Mouse (Mus musculus) heart, embryonic 14.5 days (tissue): ENCODE measurements around the gene Atp2c2. TPM values are rescaled to one million over a fixed set of nuclear protein-coding genes. Genes with fewer than 3 reads are reported as not detected.

Source experiments
- ATAC-seq: fragments of 200-750 bp; cut with Nextera tagmentation; 2 replicates; pipeline ENCODE4 v1.8.0; 2017; ENCODE audit warnings: low read depth, moderate TSS enrichment; ENCODE audit not compliant: insufficient number of reproducible peaks, insufficient read depth, low FRiP score
- H3K27ac ChIP-seq, 2 experiments: fragments of 200-500 bp in 1 of 2; fragments of 300-500 bp in 1 of 2; sonication (generic) in 1 of 2; replicated peaks in 1 of 2; 2 replicates each; pipeline ENCODE4 v1.5.1; 2012 to 2014; ENCODE audit warnings: low read depth in 2 of 2, low read length in 2 of 2, control low read depth in 1 of 2, mild to moderate bottlenecking in 1 of 2, mixed read lengths in 1 of 2; ENCODE audit not compliant: control insufficient read depth in 1 of 2, insufficient read depth in 1 of 2
- H3K27me3 ChIP-seq: fragments of 300-500 bp; sonication (generic); 2 replicates; pipeline ENCODE4 v1.6.1; 2014; ENCODE audit warnings: mild to moderate bottlenecking, low read length, control low read depth; ENCODE audit not compliant: control insufficient read depth, insufficient read depth
- H3K36me3 ChIP-seq: fragments of 300-500 bp; sonication (generic); 2 replicates; pipeline ENCODE4 v1.6.1; 2014; ENCODE audit warnings: mild to moderate bottlenecking, control low read depth, low read length, mixed read lengths; ENCODE audit not compliant: control insufficient read depth, insufficient read depth
- H3K4me1 ChIP-seq, 2 experiments: fragments of 200-500 bp in 1 of 2; fragments of 300-500 bp in 1 of 2; sonication (generic) in 1 of 2; 2 replicates each; pipeline ENCODE4 v1.6.1; 2012 to 2014; ENCODE audit warnings: low read length in 2 of 2, control low read depth in 1 of 2, mixed read lengths in 1 of 2; ENCODE audit not compliant: control insufficient read depth in 2 of 2, insufficient read depth in 2 of 2
- H3K4me2 ChIP-seq: fragments of 300-500 bp; sonication (generic); 2 replicates; pipeline ENCODE4 v1.6.1; 2014; ENCODE audit warnings: mild to moderate bottlenecking, low read length
- H3K4me3 ChIP-seq, 2 experiments: fragments of 200-500 bp in 1 of 2; fragments of 300-500 bp in 1 of 2; sonication (generic) in 1 of 2; 2 replicates each; pipeline ENCODE4 v1.5.1; 2012 to 2014; ENCODE audit warnings: low read length in 2 of 2, mild to moderate bottlenecking in 2 of 2, control low read depth in 1 of 2, low read depth in 1 of 2, moderate library complexity in 1 of 2; ENCODE audit not compliant: control insufficient read depth in 1 of 2, insufficient read depth in 1 of 2
- H3K9ac ChIP-seq: fragments of 300-500 bp; sonication (generic); 2 replicates; pipeline ENCODE4 v1.6.1; 2014; ENCODE audit warnings: mild to moderate bottlenecking, low read length
- H3K9me3 ChIP-seq: fragments of 300-500 bp; sonication (generic); 2 replicates; pipeline ENCODE4 v1.6.1; 2016; ENCODE audit warnings: low read length, control low read depth; ENCODE audit not compliant: control insufficient read depth
- WGBS: fragments of 180-500 bp; shearing (Covaris S2); extraction: QIAGEN DNeasy Blood & Tissue Kit; methylation state at CpG from one replicate; pipeline ENCODE4 v1.1.7; 2014; 5-methylcytosine and 5-hydroxymethylcytosine counted together
- polyA plus RNA-seq: library from polyadenylated mRNA; unstranded; fragments of >200 nt; fragmentation: Nextera tagmentation; extraction: Ambion mirVana; gene quantifications from 2 replicates; pipeline ENCODE4 v1.2.1, GENCODE M21; 2014

The Atp2c2 gene
- polyA plus RNA-seq, 1 experiment from 2014 or later = 0.43 TPM

DNA sequence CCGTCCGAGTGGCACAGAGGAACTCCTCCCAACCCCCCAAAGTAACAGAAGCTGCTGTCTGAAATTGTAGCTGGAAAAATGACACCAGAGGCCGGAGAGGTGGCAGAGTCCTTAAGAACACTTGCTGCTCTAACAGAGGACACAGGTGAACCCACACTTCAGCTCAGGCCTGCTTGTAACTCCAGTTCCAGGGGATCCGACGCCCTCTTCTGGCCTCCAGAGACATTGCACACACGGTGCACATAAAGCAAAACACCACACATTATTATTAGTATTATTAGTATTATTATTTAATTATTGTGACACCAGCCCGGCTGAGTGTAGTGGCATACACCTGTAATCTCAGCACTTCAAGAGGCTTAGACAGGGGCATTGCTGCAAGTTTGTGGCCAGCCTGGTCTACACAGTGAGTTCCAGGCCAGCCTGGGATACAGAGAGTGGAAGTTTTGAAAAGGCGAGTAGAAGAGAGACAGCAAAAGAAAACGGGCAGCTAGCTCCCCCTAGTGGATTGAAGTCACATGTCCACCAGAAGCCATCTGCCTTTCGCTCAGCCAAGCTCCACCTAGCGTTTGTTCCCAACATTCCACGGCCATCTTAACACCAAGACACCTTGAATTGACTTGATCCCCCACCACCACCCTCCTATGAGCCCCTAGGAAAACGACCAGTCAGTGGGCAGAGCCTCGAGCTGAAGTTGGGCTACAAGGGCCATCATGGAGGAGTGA lies 79.4 kb downstream of the Atp2c2 start:
- no peak overlapping the region for H3K9ac ChIP-seq
- H3K4me2 ChIP-seq = peak overlapping the region; percentile 91
- peak overlapping the region in 1 of 2 experiments; percentile 64; a peak in 1 of 4 replicates for H3K27ac ChIP-seq
- ATAC-seq = no peak
- WGBS = 22% methylated on average over 14 of the region's 14 CpGs
- no peaks in the 10 kb centered on the region for H3K9me3 ChIP-seq
- H3K36me3 ChIP-seq = no peaks in the 10 kb centered on the region
- H3K4me3 ChIP-seq = no peak overlapping the region
- peaks cover 17 to 22% of the 10 kb centered on the region in 2 experiments for H3K4me1 ChIP-seq
- no peaks in the 10 kb centered on the region for H3K27me3 ChIP-seq

DNA sequence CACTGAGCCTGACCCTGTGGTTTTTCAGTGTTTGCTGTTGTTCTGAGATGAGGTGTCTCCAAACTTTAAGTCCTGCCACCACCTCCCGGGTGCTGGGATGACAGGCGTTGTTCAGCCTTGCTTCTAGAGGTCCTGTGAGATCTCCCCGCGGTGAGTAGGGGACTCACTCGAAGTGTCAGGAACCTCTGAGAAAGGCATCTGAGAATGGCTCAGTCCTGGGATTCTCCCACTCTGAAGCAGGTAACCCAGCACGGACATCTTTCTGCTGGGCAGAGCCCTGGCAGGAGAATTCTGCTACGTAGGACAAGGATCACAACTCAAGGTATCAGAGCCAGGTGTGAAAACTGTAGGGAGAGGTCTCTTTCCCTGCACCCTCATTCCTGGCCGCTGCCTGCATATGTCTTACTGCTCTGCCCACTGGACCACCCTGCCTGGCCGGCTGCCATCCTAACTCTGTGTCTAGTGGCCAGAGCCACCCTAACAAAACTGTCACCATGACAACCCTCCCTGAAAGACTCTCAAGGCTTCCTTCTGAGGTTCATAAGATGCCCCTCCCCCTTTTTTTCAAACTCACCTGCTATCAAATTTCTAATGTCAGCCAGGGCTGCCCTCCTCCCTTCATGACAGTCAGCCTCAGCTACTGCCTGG lies 80.7 kb downstream of the Atp2c2 start:
- H3K27me3 ChIP-seq = no peaks in the 10 kb centered on the region
- H3K4me3 ChIP-seq = no peak overlapping the region
- WGBS = 76% methylated on average over 9 of the region's 9 CpGs
- no peaks in the 10 kb centered on the region for H3K36me3 ChIP-seq
- H3K9me3 ChIP-seq = no peaks in the 10 kb centered on the region
- H3K4me1 ChIP-seq = peaks cover 17 to 24% of the 10 kb centered on the region in 2 experiments
- ATAC-seq = no peak
- no peak overlapping the region for H3K9ac ChIP-seq
- H3K27ac ChIP-seq = no peak overlapping the region
- no peak overlapping the region for H3K4me2 ChIP-seq

DNA sequence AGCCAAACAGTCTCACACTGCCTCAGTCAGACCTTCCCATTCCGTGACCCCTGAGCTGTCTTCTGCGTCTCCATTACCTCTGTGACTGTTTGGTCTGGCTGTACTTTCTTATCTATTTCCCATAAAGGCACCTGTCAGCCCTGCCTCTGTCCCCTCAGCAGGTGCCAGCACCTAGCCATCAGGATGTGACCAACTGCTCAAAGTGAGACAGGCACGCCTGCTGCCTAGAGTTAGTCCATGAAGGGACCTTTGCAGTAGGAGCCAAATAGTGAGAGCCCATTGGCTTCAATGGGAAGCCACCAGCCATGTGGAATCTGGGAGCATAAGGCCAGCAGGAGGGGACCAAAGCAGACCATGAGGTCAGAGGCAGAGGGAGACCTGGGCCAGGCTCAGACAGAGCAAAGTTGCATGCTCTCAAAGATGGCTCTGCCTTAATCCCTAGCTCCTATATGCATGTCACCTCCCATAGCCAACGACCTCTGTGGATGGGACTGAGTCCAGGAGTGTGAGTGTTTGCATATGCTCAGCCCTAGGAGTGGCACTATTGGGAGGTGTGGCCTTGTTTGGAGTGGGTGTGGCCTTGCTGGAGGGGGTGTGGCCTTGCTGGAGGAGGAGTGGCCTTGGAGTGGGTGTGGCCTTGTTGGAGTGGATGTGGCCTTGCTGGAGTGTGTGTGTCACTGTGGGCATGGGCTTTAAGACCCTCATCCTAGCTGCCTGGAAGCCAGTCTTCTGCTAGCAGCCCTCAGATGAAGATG lies 81.5 kb downstream of the Atp2c2 start:
- H3K36me3 ChIP-seq = no peaks in the 10 kb centered on the region
- no peak overlapping the region for H3K4me2 ChIP-seq
- H3K27ac ChIP-seq = no peak overlapping the region
- no peaks in the 10 kb centered on the region for H3K9me3 ChIP-seq
- peaks cover 17 to 24% of the 10 kb centered on the region in 2 experiments for H3K4me1 ChIP-seq
- no peak overlapping the region for H3K4me3 ChIP-seq
- 51% methylated on average over 4 of the region's 4 CpGs for WGBS
- H3K27me3 ChIP-seq = no peaks in the 10 kb centered on the region
- no peak overlapping the region for H3K9ac ChIP-seq
- no peak for ATAC-seq

DNA sequence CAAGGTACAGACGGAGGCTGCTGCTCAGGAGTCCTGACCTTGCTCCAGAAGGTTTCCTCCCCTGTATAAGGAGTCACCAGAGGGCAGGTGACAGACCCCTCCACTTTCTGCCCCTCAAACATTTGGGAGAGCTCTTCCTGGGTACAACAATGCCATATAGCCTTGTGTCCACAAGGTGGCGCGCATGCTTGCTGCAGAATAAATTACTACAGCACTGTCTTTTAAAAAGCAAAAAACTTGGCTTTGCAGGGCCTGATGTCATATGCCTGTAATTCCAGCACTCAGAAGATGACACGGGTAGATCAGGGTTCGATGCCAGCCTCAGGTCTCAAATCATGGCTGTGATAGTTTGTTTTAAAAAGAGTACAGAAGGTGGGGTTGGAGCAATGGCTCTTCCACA lies 82.9 kb downstream of the Atp2c2 start:
- Histone ChIP-seq H3K9ac (no peak overlapping the region), H3K27me3 (no peaks in the 10 kb centered on the region), H3K4me3 (no peak overlapping the region), H3K9me3 (no peaks in the 10 kb centered on the region), H3K4me2 (no peak overlapping the region), H3K36me3 (no peaks in the 10 kb centered on the region), H3K27ac (no peak overlapping the region), H3K4me1 (peaks cover 12% of the 10 kb centered on the region in 2 experiments)
- no peak for ATAC-seq
- WGBS = 5% methylated on average over 5 of the region's 5 CpGs

DNA sequence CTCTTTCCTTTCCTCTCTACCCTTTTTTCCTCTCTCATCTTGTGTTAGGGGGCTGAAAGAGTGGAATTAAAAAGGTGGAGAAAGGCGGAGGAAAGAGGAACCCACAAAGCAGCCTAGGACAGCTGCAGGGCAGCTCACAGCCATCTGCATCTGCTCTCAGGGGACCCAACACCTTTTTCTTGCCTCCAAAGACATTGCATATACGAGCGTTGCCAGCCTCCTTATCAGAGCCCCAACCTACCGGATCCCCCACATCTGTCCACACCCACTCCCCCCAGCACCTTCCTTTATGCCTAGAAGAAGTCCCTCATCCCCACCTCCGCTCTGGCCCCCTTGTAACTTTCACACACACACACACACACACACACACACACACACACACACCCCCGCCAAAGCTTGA lies 83.8 kb downstream of the Atp2c2 start:
- 69% methylated on average over 6 of the region's 6 CpGs for WGBS
- Histone ChIP-seq H3K4me1 (peaks cover 8 to 9% of the 10 kb centered on the region in 2 experiments), H3K4me2 (no peak overlapping the region), H3K27ac (no peak overlapping the region), H3K27me3 (no peaks in the 10 kb centered on the region), H3K9ac (no peak overlapping the region), H3K4me3 (no peak overlapping the region), H3K9me3 (no peaks in the 10 kb centered on the region), H3K36me3 (no peaks in the 10 kb centered on the region)
- no peak for ATAC-seq

DNA sequence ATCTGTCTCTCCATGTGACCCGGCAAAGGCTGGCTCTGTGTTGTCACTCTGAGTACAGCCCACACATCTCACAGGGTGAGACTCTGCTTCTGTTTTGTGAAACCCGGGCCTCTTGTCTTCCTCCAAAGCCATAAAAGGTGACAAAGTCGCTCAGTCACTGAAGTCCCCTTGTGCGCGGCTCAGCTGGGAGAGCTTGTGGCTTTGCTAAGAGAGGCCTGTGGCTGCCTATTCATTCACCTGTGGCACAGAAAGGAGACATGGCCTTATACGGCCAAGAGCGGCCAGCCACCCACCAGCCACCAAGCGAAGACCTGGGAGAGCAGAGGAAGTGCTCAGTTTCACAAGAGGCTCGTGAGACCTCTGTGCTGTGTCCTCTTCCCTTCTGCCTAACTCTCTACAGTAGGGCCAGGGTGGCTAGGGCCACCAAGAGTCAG lies 84.3 kb downstream of the Atp2c2 start:
- Histone ChIP-seq H3K4me2 (no peak overlapping the region), H3K9me3 (no peaks in the 10 kb centered on the region), H3K4me1 (peaks cover 4% of the 10 kb centered on the region in 2 experiments; a peak in 2 of 4 replicates), H3K4me3 (no peak overlapping the region), H3K27ac (no peak overlapping the region), H3K9ac (no peak overlapping the region), H3K27me3 (no peaks in the 10 kb centered on the region), H3K36me3 (no peaks in the 10 kb centered on the region)
- ATAC-seq = no peak
- 48% methylated on average over 9 of the region's 9 CpGs for WGBS

DNA sequence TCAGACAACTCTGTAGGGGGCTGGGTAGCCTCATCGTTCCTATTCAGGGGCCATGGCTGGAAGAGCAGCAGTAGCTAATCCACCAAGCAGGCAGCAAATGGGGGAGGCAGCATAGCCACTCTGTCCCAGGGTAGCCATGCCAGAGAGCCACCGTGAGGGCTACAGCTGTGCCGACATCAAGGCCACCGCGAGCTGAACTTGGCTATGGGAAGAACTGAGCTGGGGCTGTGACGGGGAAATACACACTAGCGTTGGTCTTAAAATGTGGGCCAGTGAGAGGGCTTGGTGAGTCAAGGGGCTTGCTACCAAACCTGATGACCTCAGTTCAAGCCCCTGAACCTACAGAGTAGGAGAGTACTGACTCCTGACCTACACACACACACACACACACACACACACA lies 84.9 kb downstream of the Atp2c2 start:
- no peak overlapping the region for H3K27ac ChIP-seq
- H3K4me2 ChIP-seq = no peak overlapping the region
- no peaks in the 10 kb centered on the region for H3K36me3 ChIP-seq
- no peak for ATAC-seq
- peaks cover 4% of the 10 kb centered on the region in 2 experiments; a peak in 2 of 4 replicates for H3K4me1 ChIP-seq
- H3K4me3 ChIP-seq = no peak overlapping the region
- no peaks in the 10 kb centered on the region for H3K9me3 ChIP-seq
- H3K27me3 ChIP-seq = no peaks in the 10 kb centered on the region
- H3K9ac ChIP-seq = no peak overlapping the region
- WGBS = 77% methylated on average over 7 of the region's 7 CpGs
